Mouse (Mus musculus) liver (tissue): ENCODE measurements at regions not wholly inside any gene's neighbourhood (a gene's known extent, or its start where the extent isn't known, plus 50 kb on each side); places are given as distances from the start of the nearest gene placed in this dataset.

Source experiments
- DNase-seq: peaks from one replicate; pipeline ENCODE4 v3.0.0-alpha.2; 2020; ENCODE audit warnings: mixed read lengths

DNA sequence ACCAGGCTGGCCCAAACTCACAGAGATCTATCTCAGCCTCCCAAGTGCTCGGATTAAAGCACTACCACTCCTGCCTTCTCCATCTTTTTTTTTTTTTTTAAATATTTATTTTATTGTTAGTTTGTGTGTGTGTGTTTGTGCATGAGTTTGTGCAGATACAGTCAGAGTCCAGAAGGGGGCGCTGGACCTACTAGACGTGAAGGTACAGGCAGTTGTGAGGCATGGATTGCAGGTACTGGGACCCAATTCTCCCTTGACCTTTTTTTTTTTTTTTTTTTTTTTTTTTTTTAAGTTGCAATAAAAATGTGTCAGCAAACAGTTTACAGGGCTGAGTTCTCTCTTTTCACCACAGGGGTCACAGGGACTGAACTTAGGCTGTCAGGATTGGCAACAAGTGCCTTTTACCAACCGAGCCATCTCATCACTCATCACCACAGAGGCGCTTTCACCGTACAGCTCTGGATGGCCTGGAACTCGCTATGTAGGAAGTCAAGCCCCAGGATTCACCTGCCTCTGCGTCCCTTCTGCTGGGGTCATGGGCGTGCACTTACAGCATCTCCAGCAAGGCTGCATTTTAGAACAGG, 73.2 kb upstream of the Zfp64 start:
- no peak for DNase-seq

DNA sequence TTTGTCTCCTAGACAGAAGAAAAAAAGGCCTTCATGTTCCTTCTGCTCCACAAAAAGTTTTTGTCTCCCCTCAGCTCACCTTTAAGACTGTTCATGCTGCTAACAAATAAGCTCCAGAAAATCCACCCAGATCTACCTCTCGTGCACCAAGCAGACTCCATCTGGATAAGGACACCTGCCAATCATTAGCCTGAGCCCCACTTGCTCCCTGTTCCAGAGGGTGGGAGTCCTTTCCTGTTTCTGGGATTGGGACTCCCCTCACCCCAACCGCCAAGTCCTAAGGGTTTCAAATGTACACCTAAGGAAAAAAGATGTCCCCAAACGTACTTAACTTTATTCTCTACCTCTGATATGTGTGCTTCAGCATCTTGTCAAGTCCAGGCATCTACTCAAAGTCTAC, 63.6 kb upstream of the Zfp64 start:
- DNase-seq, result no peak

DNA sequence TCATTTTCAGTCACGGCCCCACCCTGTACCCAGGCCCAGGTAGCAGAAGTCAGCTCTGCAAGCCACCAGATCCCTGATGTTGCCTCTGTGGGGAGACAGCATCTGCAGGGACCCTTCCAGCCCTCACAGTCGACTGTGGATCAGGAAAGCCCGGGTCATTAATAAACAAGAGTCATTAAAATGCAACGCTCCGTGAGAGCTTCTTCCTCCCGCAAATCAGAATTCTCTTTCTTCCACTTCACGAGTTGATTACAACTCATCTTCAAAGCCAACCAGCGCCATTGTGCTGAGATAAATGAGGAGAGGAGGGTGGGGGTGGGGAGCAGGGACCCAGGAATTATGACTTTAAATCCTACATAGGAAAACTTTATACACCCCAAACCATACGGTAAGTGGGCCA, 54.9 kb upstream of the Zfp64 start:
- no peak for DNase-seq

DNA sequence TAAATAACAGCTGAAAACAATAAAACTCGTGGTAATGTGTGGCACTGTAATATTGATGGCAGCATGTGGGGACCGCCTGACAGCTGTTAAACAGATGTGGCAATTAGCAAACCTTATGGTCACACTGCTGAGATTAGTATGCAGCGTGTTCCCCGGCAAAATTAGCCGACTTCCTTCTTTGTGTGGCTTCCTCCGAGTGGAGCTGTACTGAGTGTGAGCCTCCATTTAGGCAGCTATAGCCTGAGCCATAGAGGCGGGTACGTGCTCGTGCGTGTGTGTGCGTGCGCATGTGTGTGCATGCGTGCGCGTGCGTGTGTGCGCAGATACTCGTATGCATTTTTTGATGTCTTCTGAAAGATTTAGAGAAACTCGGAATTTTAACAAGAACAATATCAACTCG, 53.4 kb upstream of the Zfp64 start:
- no peak for DNase-seq

DNA sequence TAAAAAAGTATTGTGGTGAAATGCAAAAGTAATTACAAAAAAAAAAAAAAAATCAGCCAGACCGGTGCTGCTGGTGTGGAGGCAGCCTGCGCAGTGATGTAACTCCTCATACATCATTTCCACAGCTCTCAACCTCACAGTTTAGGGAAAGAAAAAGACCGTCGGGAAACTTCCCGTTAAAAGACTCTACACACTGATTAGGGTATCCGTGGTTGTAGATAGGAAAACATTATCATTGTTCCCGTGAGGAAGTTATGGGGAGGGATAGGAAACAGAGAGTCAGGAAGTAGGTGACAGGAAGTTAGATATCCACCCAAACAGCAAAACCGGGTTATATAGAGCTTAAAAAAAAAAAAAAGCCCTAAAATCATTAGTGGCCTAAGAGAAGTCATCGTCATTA, 52.9 kb upstream of the Zfp64 start:
- DNase-seq, result no peak

DNA sequence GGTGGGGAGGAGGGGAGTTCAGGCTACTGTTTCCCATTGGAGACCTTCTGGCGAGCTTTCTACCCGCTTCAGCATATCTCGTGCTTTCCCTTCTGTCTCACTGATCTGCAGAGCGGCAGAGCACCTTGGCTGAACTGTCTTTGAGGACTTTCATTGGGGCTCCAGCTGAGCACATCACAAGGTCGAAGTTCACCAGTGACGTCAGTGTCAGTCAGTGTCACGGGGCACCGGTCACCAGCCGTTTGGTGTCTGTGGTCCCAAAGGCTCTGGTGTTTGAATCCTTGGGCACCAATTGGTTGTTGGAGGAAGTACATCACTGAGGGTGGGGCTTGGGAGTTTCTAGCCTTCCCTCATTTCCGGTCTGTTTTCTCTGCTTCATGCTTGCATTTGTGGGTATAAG, 51.2 kb upstream of the Zfp64 start:
- no peak for DNase-seq

DNA sequence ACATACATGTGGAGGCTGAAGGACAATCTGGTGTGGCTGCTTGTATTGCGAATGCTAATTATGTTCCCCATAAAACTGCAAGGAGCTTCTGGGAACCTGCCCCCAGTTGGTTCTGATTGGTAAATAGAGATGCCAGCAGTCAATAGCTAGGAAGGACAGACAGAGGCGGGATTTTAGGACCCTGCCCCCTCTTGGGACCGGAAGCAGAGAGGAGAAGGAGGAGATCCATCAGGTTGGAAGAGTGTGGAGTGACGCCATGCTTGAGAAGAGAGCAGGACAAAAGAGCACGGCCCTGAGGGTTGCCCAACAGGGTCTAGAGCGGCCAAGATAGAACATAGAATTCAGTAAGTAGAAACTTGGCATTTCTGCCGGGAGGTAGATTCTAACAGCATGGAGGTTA, 50.4 kb upstream of the Zfp64 start:
- no peak for DNase-seq
